Mouse (Mus musculus): ENCODE results near the gene Wdr78. TPM values are rescaled to one million over a fixed set of nuclear protein-coding genes. Genes with fewer than 3 reads are reported as not detected.

The Wdr78 gene
- polyA plus RNA-seq, 1 experiment from 2014 or later = 4.1 TPM

- H3K27me3 ChIP-seq (ENCODE audit: control insufficient read depth, insufficient read depth, low read length) = no peaks in the 10 kb centered on the region
- WGBS = 35% methylated on average over 15 of the region's 15 CpGs
- H3K36me3 ChIP-seq (ENCODE audit: control insufficient read depth, insufficient read depth, low read length) = no peaks in the 10 kb centered on the region
- peak; percentile 68 for ATAC-seq (ENCODE audit: low read depth)
- no peak overlapping the region for H3K4me2 ChIP-seq (ENCODE audit: low read depth, low read length)
- H3K4me3 ChIP-seq (ENCODE audit: low read depth, low read length) = no peak overlapping the region
- peaks cover 7% of the 10 kb centered on the region; the same call in 1 of the 2 replicates for H3K4me1 ChIP-seq (ENCODE audit: control insufficient read depth, insufficient read depth, low read length)
- no peak overlapping the region for H3K9ac ChIP-seq (replicated peaks; ENCODE audit: low read depth, low read length)
- peak overlapping the region; percentile 49; the same call in 1 of the 2 replicates for H3K27ac ChIP-seq (ENCODE audit: low read depth, low read length)
- H3K9me3 ChIP-seq (ENCODE audit: control insufficient read depth, low read length) = no peaks in the 10 kb centered on the region
Observed at GRCm38 (mm10) chr4:103005190-103005945, 109.0 kb downstream of the Wdr78 start.

DNA sequence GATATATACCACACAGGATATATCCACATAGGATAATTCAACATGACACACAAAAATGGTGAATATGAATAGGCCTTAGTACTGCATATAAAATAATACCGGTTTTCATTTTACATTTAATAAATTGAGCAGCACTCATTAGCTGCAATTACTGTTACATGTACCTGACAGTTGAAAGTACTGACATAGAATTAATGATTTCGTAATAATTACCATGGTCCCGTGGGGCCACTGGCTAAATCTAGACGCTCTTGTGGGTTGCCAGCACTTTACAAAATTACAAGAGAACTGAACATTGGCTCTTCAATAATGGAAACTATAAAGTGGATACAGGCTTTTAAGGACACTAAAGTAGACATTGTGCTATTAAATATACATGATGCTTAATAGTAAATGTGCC is 109.7 kb downstream of the Wdr78 start:
- ATAC-seq (ENCODE audit: low read depth) = peak; percentile 50; the same call in 1 of the 2 replicates

GRCm38 (mm10) chr4:102991685-102992084 is 122.7 kb downstream of the Wdr78 start:
- Histone ChIP-seq H3K36me3 (ENCODE audit: control insufficient read depth, insufficient read depth, low read length) (no peaks in the 10 kb centered on the region), H3K4me2 (ENCODE audit: low read depth, low read length) (no peak overlapping the region), H3K27ac (ENCODE audit: low read depth, low read length) (no peak overlapping the region), H3K4me3 (ENCODE audit: low read depth, low read length) (no peak overlapping the region), H3K27me3 (ENCODE audit: control insufficient read depth, insufficient read depth, low read length) (no peaks in the 10 kb centered on the region), H3K4me1 (ENCODE audit: control insufficient read depth, insufficient read depth, low read length) (no peaks in the 10 kb centered on the region), H3K9ac (replicated peaks; ENCODE audit: low read depth, low read length) (no peak overlapping the region), H3K9me3 (ENCODE audit: control insufficient read depth, low read length) (no peaks in the 10 kb centered on the region)
- whole genome bisulfite sequencing = 89% methylated on average over 3 of the region's 3 CpGs
- no peak for ATAC-seq (ENCODE audit: low read depth)

More for the DNA sequence above, 109.7 kb downstream of the Wdr78 start:
- Histone ChIP-seq H3K36me3 (ENCODE audit: control insufficient read depth, insufficient read depth, low read length) (no peaks in the 10 kb centered on the region), H3K4me3 (ENCODE audit: low read depth, low read length) (no peak overlapping the region), H3K9me3 (ENCODE audit: control insufficient read depth, low read length) (no peaks in the 10 kb centered on the region), H3K9ac (replicated peaks; ENCODE audit: low read depth, low read length) (no peak overlapping the region), H3K4me1 (ENCODE audit: control insufficient read depth, insufficient read depth, low read length) (peaks cover 7% of the 10 kb centered on the region; the same call in 1 of the 2 replicates), H3K4me2 (ENCODE audit: low read depth, low read length) (no peak overlapping the region), H3K27ac (ENCODE audit: low read depth, low read length) (peak overlapping the region; percentile 49; the same call in 1 of the 2 replicates), H3K27me3 (ENCODE audit: control insufficient read depth, insufficient read depth, low read length) (no peaks in the 10 kb centered on the region)
- WGBS = 56% methylated on average over 4 of the region's 4 CpGs

- 89% methylated on average over 11 of the region's 11 CpGs for WGBS
- H3K9ac ChIP-seq (replicated peaks; ENCODE audit: low read depth, low read length) = no peak overlapping the region
- no peaks in the 10 kb centered on the region for H3K9me3 ChIP-seq (ENCODE audit: control insufficient read depth, low read length)
- H3K4me2 ChIP-seq (ENCODE audit: low read depth, low read length) = no peak overlapping the region
- no peaks in the 10 kb centered on the region for H3K4me1 ChIP-seq (ENCODE audit: control insufficient read depth, insufficient read depth, low read length)
- no peaks in the 10 kb centered on the region for H3K36me3 ChIP-seq (ENCODE audit: control insufficient read depth, insufficient read depth, low read length)
- H3K4me3 ChIP-seq (ENCODE audit: low read depth, low read length) = no peak overlapping the region
- ATAC-seq (ENCODE audit: low read depth) = no peak
- H3K27ac ChIP-seq (ENCODE audit: low read depth, low read length) = no peak overlapping the region
- H3K27me3 ChIP-seq (ENCODE audit: control insufficient read depth, insufficient read depth, low read length) = no peaks in the 10 kb centered on the region
Observed at GRCm38 (mm10) chr4:102990595-102991340, 123.6 kb downstream of the Wdr78 start.

DNA sequence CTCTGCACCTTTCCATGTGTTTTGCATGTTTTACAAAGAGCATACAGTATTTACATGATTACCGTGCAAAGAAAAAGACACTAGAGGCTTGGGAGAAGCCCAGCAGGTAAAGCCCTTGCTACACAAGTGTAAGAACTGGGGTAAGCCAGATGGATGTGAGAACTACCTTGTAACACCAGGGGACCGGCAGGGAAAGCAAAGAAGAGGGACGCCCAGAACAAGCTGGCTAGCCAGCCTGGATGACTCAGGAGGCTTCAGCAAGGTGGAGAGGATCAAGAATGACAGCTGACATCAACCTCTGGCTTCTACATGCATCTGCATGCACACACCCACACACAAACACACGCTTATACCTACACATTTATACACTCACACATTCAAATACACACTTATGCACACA is 124.3 kb downstream of the Wdr78 start:
- no peak overlapping the region for H3K4me3 ChIP-seq (ENCODE audit: low read depth, low read length)
- H3K4me2 ChIP-seq (ENCODE audit: low read depth, low read length) = no peak overlapping the region
- no peak for ATAC-seq (ENCODE audit: low read depth)
- 85% methylated on average over 4 of the region's 4 CpGs for WGBS
- H3K36me3 ChIP-seq (ENCODE audit: control insufficient read depth, insufficient read depth, low read length) = no peaks in the 10 kb centered on the region
- H3K4me1 ChIP-seq (ENCODE audit: control insufficient read depth, insufficient read depth, low read length) = no peaks in the 10 kb centered on the region
- H3K27ac ChIP-seq (ENCODE audit: low read depth, low read length) = no peak overlapping the region
- H3K9me3 ChIP-seq (ENCODE audit: control insufficient read depth, low read length) = no peaks in the 10 kb centered on the region
- H3K9ac ChIP-seq (replicated peaks; ENCODE audit: low read depth, low read length) = no peak overlapping the region
- H3K27me3 ChIP-seq (ENCODE audit: control insufficient read depth, insufficient read depth, low read length) = no peaks in the 10 kb centered on the region

GRCm38 (mm10) chr4:102989391-102989790 is 125.0 kb downstream of the Wdr78 start:
- no peaks in the 10 kb centered on the region for H3K9me3 ChIP-seq (ENCODE audit: control insufficient read depth, low read length)
- H3K4me2 ChIP-seq (ENCODE audit: low read depth, low read length) = no peak overlapping the region
- no peak overlapping the region for H3K27ac ChIP-seq (ENCODE audit: low read depth, low read length)
- H3K9ac ChIP-seq (replicated peaks; ENCODE audit: low read depth, low read length) = no peak overlapping the region
- 82% methylated on average over 5 of the region's 5 CpGs for WGBS
- no peaks in the 10 kb centered on the region for H3K4me1 ChIP-seq (ENCODE audit: control insufficient read depth, insufficient read depth, low read length)
- H3K4me3 ChIP-seq (ENCODE audit: low read depth, low read length) = no peak overlapping the region
- ATAC-seq (ENCODE audit: low read depth) = no peak
- H3K27me3 ChIP-seq (ENCODE audit: control insufficient read depth, insufficient read depth, low read length) = no peaks in the 10 kb centered on the region
- no peaks in the 10 kb centered on the region for H3K36me3 ChIP-seq (ENCODE audit: control insufficient read depth, insufficient read depth, low read length)

DNA sequence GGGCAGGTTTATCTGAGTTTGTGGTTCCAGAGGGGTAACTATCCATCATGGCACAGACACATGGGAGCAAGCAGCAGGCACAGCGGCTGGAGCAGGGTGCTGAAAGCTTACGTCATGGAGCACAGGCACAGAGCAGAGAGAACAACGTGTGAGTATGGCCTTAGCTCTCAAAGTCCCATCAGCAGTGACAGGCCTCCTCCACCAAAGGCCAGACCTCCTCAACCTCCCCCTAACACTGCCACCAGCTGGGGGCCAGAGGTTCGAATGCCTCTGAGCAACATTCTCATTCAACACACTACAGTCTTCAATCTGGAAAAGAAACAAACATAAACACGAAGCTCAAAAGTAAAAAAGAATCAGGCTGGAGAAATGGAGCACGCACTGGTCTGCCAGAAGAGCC is 125.8 kb downstream of the Wdr78 start:
- Histone ChIP-seq H3K27ac (ENCODE audit: low read depth, low read length) (no peak overlapping the region), H3K27me3 (ENCODE audit: control insufficient read depth, insufficient read depth, low read length) (no peaks in the 10 kb centered on the region), H3K4me1 (ENCODE audit: control insufficient read depth, insufficient read depth, low read length) (no peaks in the 10 kb centered on the region), H3K9ac (replicated peaks; ENCODE audit: low read depth, low read length) (no peak overlapping the region), H3K4me3 (ENCODE audit: low read depth, low read length) (no peak overlapping the region), H3K36me3 (ENCODE audit: control insufficient read depth, insufficient read depth, low read length) (no peaks in the 10 kb centered on the region), H3K4me2 (ENCODE audit: low read depth, low read length) (no peak overlapping the region), H3K9me3 (ENCODE audit: control insufficient read depth, low read length) (no peaks in the 10 kb centered on the region)
- WGBS = 85% methylated on average over 6 of the region's 6 CpGs
- no peak for ATAC-seq (ENCODE audit: low read depth)

Measured in neural tube, embryonic 14.5 days (tissue).